In the genomic region with DNA sequence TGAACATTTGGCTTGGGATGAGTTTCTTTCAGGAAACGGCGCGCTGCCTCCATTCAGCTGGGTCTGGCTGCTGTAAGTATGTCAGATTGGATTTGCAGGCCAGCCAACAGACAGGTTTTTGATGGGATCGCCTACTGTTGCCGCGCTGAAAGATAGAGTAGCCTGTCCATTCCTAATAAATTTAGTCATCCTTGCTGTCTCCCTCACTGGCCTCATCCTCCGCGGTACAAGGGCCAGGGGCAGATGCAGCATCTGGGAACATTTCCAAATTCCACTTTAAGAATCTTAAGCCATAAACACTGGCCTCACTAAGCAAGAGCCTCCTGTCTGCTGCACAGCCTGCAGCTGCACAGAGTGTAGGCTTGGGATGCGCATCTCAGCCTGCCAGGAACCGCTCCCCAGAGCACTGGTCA, we compare ENCODE assay signal across 9 mouse cellular contexts.
DNase-seq lines count a peak whose midpoint lies in the region; ATAC-seq and TF ChIP-seq lines count a peak whose summit lies in the region.
"Had no signal": no experiment of that assay in that cellular context is flagged by ENCODE, and none has a peak within 500 bp of the region (broad histone marks: within the 10 kb centered on the region; RNA-seq: fewer than 3 reads in every experiment).

No protein-coding gene starts in this region.

- peaks cover 10% of the 10 kb centered on the region for H3K4me1 ChIP-seq in heart, embryonic 15.5 days (replicated peaks)
- H3K4me1 ChIP-seq in heart, embryonic 10.5 days: no peaks in the 10 kb centered on the region
- no peaks in the 10 kb centered on the region for H3K4me1 ChIP-seq in lung, postnatal 0 days (ENCODE audit: insufficient read depth, low read depth, low read length)
- no peaks in the 10 kb centered on the region for H3K4me1 ChIP-seq in intestine, embryonic 16.5 days (ENCODE audit: control insufficient read depth, insufficient read depth, low read length)
- H3K4me1 ChIP-seq in stomach, embryonic 14.5 days (ENCODE audit: control insufficient read depth, insufficient read depth, low read length): peaks cover 6% of the 10 kb centered on the region; the same call in 1 of the 2 replicates
- H3K4me1 ChIP-seq in forebrain, embryonic 15.5 days: no peaks in the 10 kb centered on the region

- no peaks in the 10 kb centered on the region for H3K27me3 ChIP-seq in heart, embryonic 15.5 days
- H3K27me3 ChIP-seq in heart, embryonic 10.5 days (ENCODE audit: insufficient read depth, poor library complexity, severe bottlenecking): no peaks in the 10 kb centered on the region
- no peaks in the 10 kb centered on the region for H3K27me3 ChIP-seq in lung, postnatal 0 days (replicated peaks; ENCODE audit: insufficient read depth, low read length)
- no peaks in the 10 kb centered on the region for H3K27me3 ChIP-seq in intestine, embryonic 16.5 days (replicated peaks; ENCODE audit: control insufficient read depth, insufficient read depth, low read length)
- H3K27me3 ChIP-seq in stomach, embryonic 14.5 days (ENCODE audit: control insufficient read depth, insufficient read depth, low read length): no peaks in the 10 kb centered on the region
- H3K27me3 ChIP-seq in forebrain, embryonic 15.5 days: no peaks in the 10 kb centered on the region

- ATAC-seq in heart, embryonic 15.5 days (replicated peaks; ENCODE audit: insufficient number of reproducible peaks, insufficient read depth, low FRiP score, low read depth): peak; percentile 62; the same call in 1 of the 2 replicates
- ATAC-seq in lung, postnatal 0 days: no peak
- ATAC-seq in intestine, embryonic 16.5 days: peak; percentile 92
- peak; percentile 84 for ATAC-seq in stomach, embryonic 14.5 days (ENCODE audit: insufficient number of reproducible peaks, insufficient read depth, low FRiP score, low read depth)
- ATAC-seq in forebrain, embryonic 15.5 days (replicated peaks): no peak

- no peaks in the 10 kb centered on the region for H3K36me3 ChIP-seq in heart, embryonic 15.5 days
- H3K36me3 ChIP-seq in heart, embryonic 10.5 days: no peaks in the 10 kb centered on the region
- no peaks in the 10 kb centered on the region for H3K36me3 ChIP-seq in lung, postnatal 0 days (ENCODE audit: insufficient read depth, low read length)
- H3K36me3 ChIP-seq in intestine, embryonic 16.5 days (ENCODE audit: control insufficient read depth, insufficient read depth, low read length): no peaks in the 10 kb centered on the region
- H3K36me3 ChIP-seq in stomach, embryonic 14.5 days (ENCODE audit: control insufficient read depth, insufficient read depth, low read length): no peaks in the 10 kb centered on the region
- H3K36me3 ChIP-seq in forebrain, embryonic 15.5 days: no peaks in the 10 kb centered on the region

- H3K4me2 ChIP-seq in heart, embryonic 15.5 days: no peak overlapping the region
- H3K4me2 ChIP-seq in lung, postnatal 0 days (replicated peaks; ENCODE audit: low read depth, low read length): no peak overlapping the region
- H3K4me2 ChIP-seq in intestine, embryonic 16.5 days (ENCODE audit: low read depth, low read length): no peak overlapping the region
- H3K4me2 ChIP-seq in stomach, embryonic 14.5 days (replicated peaks; ENCODE audit: low read depth, low read length): no peak overlapping the region
- H3K4me2 ChIP-seq in forebrain, embryonic 15.5 days (replicated peaks): no peak overlapping the region

- H3K4me3 ChIP-seq in heart, embryonic 15.5 days: no peak overlapping the region
- H3K4me3 ChIP-seq in heart, embryonic 10.5 days: no peak overlapping the region
- no peak overlapping the region for H3K4me3 ChIP-seq in lung, postnatal 0 days (ENCODE audit: low read depth, low read length)
- no peak overlapping the region for H3K4me3 ChIP-seq in intestine, embryonic 16.5 days (ENCODE audit: low read length)
- no peak overlapping the region for H3K4me3 ChIP-seq in stomach, embryonic 14.5 days (ENCODE audit: low read depth, low read length)
- H3K4me3 ChIP-seq in forebrain, embryonic 15.5 days: no peak overlapping the region

- no peaks in the 10 kb centered on the region for H3K9me3 ChIP-seq in heart, embryonic 15.5 days (replicated peaks)
- no peaks in the 10 kb centered on the region for H3K9me3 ChIP-seq in heart, embryonic 10.5 days
- H3K9me3 ChIP-seq in lung, postnatal 0 days (ENCODE audit: low read length): no peaks in the 10 kb centered on the region
- no peaks in the 10 kb centered on the region for H3K9me3 ChIP-seq in intestine, embryonic 16.5 days (ENCODE audit: control insufficient read depth, low read length)
- no peaks in the 10 kb centered on the region for H3K9me3 ChIP-seq in stomach, embryonic 14.5 days (ENCODE audit: control insufficient read depth, low read depth, low read length)
- H3K9me3 ChIP-seq in forebrain, embryonic 15.5 days: no peaks in the 10 kb centered on the region

- no peak for TF ChIP-seq CTCF in lung, postnatal 0 days (IDR thresholded peaks at IDR 0.05)

- WGBS in heart, embryonic 15.5 days: 42% methylated on average over 10 of the region's 10 CpGs
- WGBS in heart, embryonic 10.5 days: 84% methylated on average over 10 of the region's 10 CpGs
- WGBS in lung, postnatal 0 days: 60% methylated on average over 10 of the region's 10 CpGs
- WGBS in intestine, embryonic 16.5 days: 50% methylated on average over 10 of the region's 10 CpGs
- WGBS in stomach, embryonic 14.5 days: 39% methylated on average over 10 of the region's 10 CpGs
- 71% methylated on average over 10 of the region's 10 CpGs for WGBS in forebrain, embryonic 15.5 days

- no peak overlapping the region for H3K27ac ChIP-seq in heart, embryonic 15.5 days
- no peak overlapping the region for H3K27ac ChIP-seq in heart, embryonic 10.5 days
- no peak overlapping the region for H3K27ac ChIP-seq in lung, postnatal 0 days (ENCODE audit: low read length)
- H3K27ac ChIP-seq in intestine, embryonic 16.5 days (ENCODE audit: low read length): peak overlapping the region; percentile 41
- no peak overlapping the region for H3K27ac ChIP-seq in stomach, embryonic 14.5 days (ENCODE audit: low read length)
- no peak overlapping the region for H3K27ac ChIP-seq in forebrain, embryonic 15.5 days (replicated peaks)
- H3K27ac ChIP-seq: macrophage had no signal

- no peak overlapping the region for H3K9ac ChIP-seq in heart, embryonic 15.5 days
- H3K9ac ChIP-seq in lung, postnatal 0 days (replicated peaks; ENCODE audit: low read depth): no peak overlapping the region
- H3K9ac ChIP-seq in intestine, embryonic 16.5 days (ENCODE audit: low read depth, low read length): no peak overlapping the region
- no peak overlapping the region for H3K9ac ChIP-seq in stomach, embryonic 14.5 days (replicated peaks; ENCODE audit: low read depth, low read length)
- H3K9ac ChIP-seq in forebrain, embryonic 15.5 days (replicated peaks): no peak overlapping the region

- no peak for TF ChIP-seq EP300 in lung, postnatal 0 days (IDR thresholded peaks at IDR 0.05)

- no peak for DNase-seq in heart, embryonic 10.5 days (ENCODE audit: low spot score)
- DNase-seq in lung, postnatal 0 days (ENCODE audit: low spot score): peak; percentile 17
- DNase-seq in lung, postnatal 25 days (ENCODE audit: low spot score): no peak
- no peak for DNase-seq in spleen, postnatal 4 days (ENCODE audit: low spot score in 2 of 2)

Comparison
In these comparisons a context has a peak if more than half of its experiments do, and no peak if none do; other contexts are left out.
1. ATAC-seq: peak in heart, embryonic 15.5 days (single experiment), intestine, embryonic 16.5 days (single experiment) and stomach, embryonic 14.5 days (single experiment); none in lung, postnatal 0 days (single experiment) and forebrain, embryonic 15.5 days (single experiment).